Mouse (Mus musculus) embryonic facial prominence, embryonic 14.5 days (tissue): ENCODE measurements around the gene Med12l. TPM values are rescaled to one million over a fixed set of nuclear protein-coding genes. Genes with fewer than 3 reads are reported as not detected.
"Not testable (repeated sequence)": the region's sequence is repeated elsewhere in the genome, so short reads cannot be mapped to it uniquely, and the experiment has no call there.

Experiments
- ATAC-seq: fragments of 200-750 bp; cut with Nextera tagmentation; 2 replicates; pipeline ENCODE4 v1.8.0; 2017; ENCODE audit warnings: low read depth, moderate number of reproducible peaks, moderate TSS enrichment
- DNase-seq: peaks from one replicate; pipeline ENCODE4 v3.0.0-alpha.2; 2015; ENCODE audit warnings: low spot score
- H3K27ac ChIP-seq: fragments of 300-500 bp; sonication (generic); replicated peaks from 2 replicates; pipeline ENCODE4 v1.5.1; 2014; ENCODE audit warnings: low read depth, mild to moderate bottlenecking, low read length, moderate library complexity
- H3K27me3 ChIP-seq: fragments of 300-500 bp; sonication (generic); replicated peaks from 2 replicates; pipeline ENCODE4 v1.6.1; 2014; ENCODE audit warnings: low read length; ENCODE audit not compliant: control insufficient read depth, insufficient read depth
- H3K36me3 ChIP-seq: fragments of 300-500 bp; sonication (generic); 2 replicates; pipeline ENCODE4 v1.6.1; 2014; ENCODE audit warnings: low read length, mixed read lengths; ENCODE audit not compliant: control insufficient read depth, insufficient read depth
- H3K4me1 ChIP-seq: fragments of 300-500 bp; sonication (generic); 2 replicates; pipeline ENCODE4 v1.6.1; 2014; ENCODE audit warnings: antibody characterized with exemption, low read length; ENCODE audit not compliant: control insufficient read depth, insufficient read depth
- H3K4me2 ChIP-seq: fragments of 300-500 bp; sonication (generic); 2 replicates; pipeline ENCODE4 v1.6.1; 2014; ENCODE audit warnings: low read depth, mild to moderate bottlenecking, low read length, moderate library complexity, mixed read lengths
- H3K4me3 ChIP-seq: fragments of 300-500 bp; sonication (generic); 2 replicates; pipeline ENCODE4 v1.5.1; 2014; ENCODE audit warnings: low read depth, mild to moderate bottlenecking, low read length
- H3K9ac ChIP-seq: fragments of 300-500 bp; sonication (generic); 2 replicates; pipeline ENCODE4 v1.6.1; 2014; ENCODE audit warnings: low read depth, mild to moderate bottlenecking, low read length, moderate library complexity, mixed read lengths
- H3K9me3 ChIP-seq: fragments of 300-500 bp; sonication (generic); 2 replicates; pipeline ENCODE4 v1.6.1; 2016; ENCODE audit warnings: low read length; ENCODE audit not compliant: control insufficient read depth
- WGBS: fragments of 180-500 bp; shearing (Covaris S2); extraction: QIAGEN DNeasy Blood & Tissue Kit; methylation state at CpG from one replicate; pipeline ENCODE4 v1.1.7; 2014; 5-methylcytosine and 5-hydroxymethylcytosine counted together
- polyA plus RNA-seq: library from polyadenylated mRNA; unstranded; fragments of >200 nt; fragmentation: Nextera tagmentation; extraction: Ambion mirVana; gene quantifications from 2 replicates; pipeline ENCODE4 v1.2.1, GENCODE M21; 2014

Gene Med12l
- polyA plus RNA-seq, 1 experiment from 2014 or later = 3.3 TPM

DNA sequence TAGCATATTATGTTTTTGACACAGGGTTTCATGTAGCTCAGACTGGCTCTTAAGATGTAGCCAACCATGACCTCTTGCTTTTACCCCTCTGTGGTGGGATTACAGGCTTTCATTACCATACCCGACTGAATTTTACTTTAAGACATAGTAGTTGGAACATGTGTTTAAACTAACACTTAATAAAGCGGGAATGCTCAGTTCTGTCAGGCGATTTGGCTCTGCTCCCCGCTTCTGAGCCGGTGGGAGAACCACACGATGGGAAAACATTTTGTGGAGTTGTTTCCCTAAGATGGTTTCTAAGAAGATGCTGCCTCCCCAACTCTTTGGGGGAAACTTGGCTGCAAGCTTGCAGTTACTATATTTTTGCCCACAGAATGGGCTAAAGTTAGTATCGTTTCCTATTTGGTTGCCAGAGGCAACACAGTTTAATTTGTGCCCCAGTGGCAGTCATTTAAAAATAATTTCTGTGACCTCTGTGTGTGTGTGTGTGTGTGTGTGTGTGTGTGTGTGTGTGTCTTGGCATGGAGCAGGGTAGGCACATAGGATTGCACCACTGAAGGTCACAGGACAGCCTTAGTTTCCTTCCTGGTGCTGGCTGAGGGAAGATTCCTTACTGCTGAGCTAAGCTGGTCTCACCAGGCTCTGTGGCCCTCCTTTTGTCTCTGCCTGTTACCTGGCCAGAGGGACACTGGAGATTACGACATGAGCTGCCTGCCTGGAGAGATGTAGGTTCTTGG is 61.1 kb downstream of the Med12l start:
- Histone ChIP-seq H3K27ac (no peak overlapping the region), H3K4me3 (no peak overlapping the region), H3K9me3 (no peaks in the 10 kb centered on the region), H3K9ac (no peak overlapping the region), H3K4me2 (no peak overlapping the region), H3K4me1 (0 out of 2 replicates have a peak, but pooled peaks cover 5% of the 10 kb centered on the region), H3K27me3 (no peaks in the 10 kb centered on the region), H3K36me3 (no peaks in the 10 kb centered on the region)
- WGBS = 71% methylated on average over 8 of the region's 8 CpGs
- DNase-seq (peak; percentile 20), ATAC-seq (0 out of 2 replicates have a peak, but pooled peaks have one; percentile 44)

GRCm38 (mm10) chr3:59069071-59069470 is 63.4 kb downstream of the Med12l start:
- WGBS = 79% methylated on average over 1 of the region's 1 CpGs
- not testable (repeated sequence) for H3K4me2 ChIP-seq, H3K9ac ChIP-seq, DNase-seq, H3K27me3 ChIP-seq, H3K27ac ChIP-seq, ATAC-seq, H3K4me1 ChIP-seq, H3K4me3 ChIP-seq, H3K9me3 ChIP-seq, H3K36me3 ChIP-seq

DNA sequence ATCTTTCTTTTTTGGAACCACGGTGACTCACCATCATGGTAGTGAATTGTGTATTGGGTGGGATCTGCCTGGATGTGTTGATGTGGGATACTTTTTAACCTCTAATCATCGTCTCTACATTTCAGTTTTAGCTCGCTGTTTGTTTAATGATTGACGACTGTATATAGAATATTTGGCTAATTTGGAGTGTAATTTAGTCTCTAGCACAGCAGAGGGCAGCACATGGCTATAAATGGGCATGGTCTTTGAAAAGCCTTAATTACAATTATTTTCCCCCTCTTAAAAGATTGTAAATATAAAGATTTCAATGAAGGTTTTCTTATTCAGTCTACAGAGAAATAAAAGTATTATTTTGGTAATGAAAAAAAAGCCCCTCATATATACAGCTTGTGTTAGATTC is 71.7 kb downstream of the Med12l start:
- H3K4me2 ChIP-seq = no peak overlapping the region
- H3K4me3 ChIP-seq = no peak overlapping the region
- DNase-seq (no peak), ATAC-seq (no peak)
- peaks cover 9% of the 10 kb centered on the region for H3K4me1 ChIP-seq
- 52% methylated on average over 4 of the region's 4 CpGs for WGBS
- H3K36me3 ChIP-seq = no peaks in the 10 kb centered on the region
- H3K9me3 ChIP-seq = no peaks in the 10 kb centered on the region
- H3K27ac ChIP-seq = no peak overlapping the region
- no peaks in the 10 kb centered on the region for H3K27me3 ChIP-seq
- H3K9ac ChIP-seq = no peak overlapping the region

DNA sequence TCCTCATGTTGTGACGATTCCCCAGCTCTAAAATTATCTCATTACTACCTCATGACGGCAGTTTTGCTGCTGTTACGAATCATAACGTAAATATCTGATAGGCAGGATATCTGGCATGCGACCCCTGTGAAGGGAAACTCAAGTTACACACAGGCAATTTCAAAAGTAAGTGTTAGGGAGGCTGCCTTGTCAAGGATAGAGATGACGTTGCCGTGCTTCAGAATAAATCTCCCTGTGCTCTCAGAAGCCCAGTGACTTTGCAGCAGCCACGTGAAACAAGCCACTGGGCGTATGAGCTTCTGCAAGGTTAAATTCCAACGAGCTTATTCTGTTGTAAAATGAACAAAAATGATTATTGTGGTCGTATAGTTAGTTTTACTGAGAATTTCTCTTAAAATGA is 73.0 kb downstream of the Med12l start:
- WGBS = 60% methylated on average over 11 of the region's 11 CpGs
- Histone ChIP-seq H3K27me3 (no peaks in the 10 kb centered on the region), H3K4me1 (peaks cover 9% of the 10 kb centered on the region), H3K9ac (no peak overlapping the region), H3K4me2 (no peak overlapping the region), H3K27ac (no peak overlapping the region), H3K4me3 (no peak overlapping the region), H3K36me3 (no peaks in the 10 kb centered on the region), H3K9me3 (no peaks in the 10 kb centered on the region)
- DNase-seq = no peak
- no peak for ATAC-seq

- H3K27ac ChIP-seq = no peak overlapping the region
- no peak overlapping the region for H3K4me2 ChIP-seq
- no peak overlapping the region for H3K9ac ChIP-seq
- DNase-seq (peak; percentile 83), ATAC-seq (no peak)
- no peaks in the 10 kb centered on the region for H3K36me3 ChIP-seq
- no peaks in the 10 kb centered on the region for H3K9me3 ChIP-seq
- H3K4me1 ChIP-seq = peaks cover 9% of the 10 kb centered on the region
- H3K27me3 ChIP-seq = no peaks in the 10 kb centered on the region
- no peak overlapping the region for H3K4me3 ChIP-seq
- WGBS = 35% methylated on average over 4 of the region's 4 CpGs
Observed at GRCm38 (mm10) chr3:59079327-59079726, 73.7 kb downstream of the Med12l start.

DNA sequence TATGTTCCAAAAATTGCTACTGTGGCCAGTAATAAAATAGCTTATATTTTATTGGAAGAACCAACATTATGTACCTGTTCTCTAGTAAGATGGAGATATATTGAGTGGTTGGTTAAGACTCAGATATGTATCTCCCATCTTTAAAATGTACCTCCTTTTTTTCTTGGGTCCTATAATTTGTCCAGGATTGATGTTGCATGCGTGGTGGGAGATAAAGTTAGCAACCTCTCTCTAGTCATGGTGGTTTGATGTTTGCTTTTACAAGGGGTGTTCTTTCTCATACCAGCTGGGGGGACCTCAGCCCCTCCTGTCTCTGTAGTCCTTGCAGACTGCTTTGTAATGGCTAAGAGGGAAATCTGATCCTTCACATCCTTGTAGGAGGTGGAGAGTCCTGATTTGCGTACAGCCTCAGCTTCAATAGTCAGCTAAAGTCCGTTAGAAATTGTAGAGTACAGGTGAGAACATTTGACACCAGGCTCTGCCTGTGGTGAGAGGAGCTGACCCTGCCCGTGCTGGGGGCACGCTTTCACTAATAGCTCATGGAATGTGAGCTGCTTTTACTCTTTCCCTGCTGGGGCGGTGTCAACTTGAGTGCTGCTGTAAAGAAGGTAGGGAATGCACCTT is 74.8 kb downstream of the Med12l start:
- ATAC-seq (peak; percentile 76; the same call in 1 of the 2 replicates), DNase-seq (peak; percentile 31)
- H3K9ac ChIP-seq = no peak overlapping the region
- H3K36me3 ChIP-seq = no peaks in the 10 kb centered on the region
- peaks cover 9% of the 10 kb centered on the region for H3K4me1 ChIP-seq
- no peak overlapping the region for H3K4me2 ChIP-seq
- H3K4me3 ChIP-seq = no peak overlapping the region
- H3K27ac ChIP-seq = no peak overlapping the region
- H3K9me3 ChIP-seq = no peaks in the 10 kb centered on the region
- 13% methylated on average over 6 of the region's 6 CpGs for WGBS
- H3K27me3 ChIP-seq = no peaks in the 10 kb centered on the region

DNA sequence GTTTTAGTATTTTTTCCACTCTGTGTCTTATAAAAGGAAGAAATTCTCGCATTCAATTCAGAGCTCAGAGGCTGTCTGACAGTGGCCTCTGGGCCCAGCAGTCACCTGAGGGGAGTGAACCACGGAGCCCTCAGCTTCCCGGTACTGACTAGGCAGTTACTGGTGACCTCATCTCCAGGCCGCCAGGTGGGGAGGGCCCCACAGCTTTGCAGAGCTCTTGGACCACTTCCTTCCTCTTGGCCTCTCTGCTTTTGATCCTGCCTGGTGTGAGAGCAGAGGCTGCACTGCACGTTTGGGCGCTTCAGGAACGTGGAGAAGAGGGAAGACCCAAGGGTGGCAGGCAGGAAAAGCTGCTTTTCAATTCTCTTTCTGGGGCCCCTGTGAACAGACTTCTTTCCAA is 75.3 kb downstream of the Med12l start:
- peaks cover 9% of the 10 kb centered on the region for H3K4me1 ChIP-seq
- 11% methylated on average over 7 of the region's 7 CpGs for WGBS
- no peak overlapping the region for H3K27ac ChIP-seq
- ATAC-seq (peak; percentile 85), DNase-seq (peak; percentile 36)
- H3K9ac ChIP-seq = no peak overlapping the region
- H3K9me3 ChIP-seq = no peaks in the 10 kb centered on the region
- H3K36me3 ChIP-seq = no peaks in the 10 kb centered on the region
- no peaks in the 10 kb centered on the region for H3K27me3 ChIP-seq
- no peak overlapping the region for H3K4me3 ChIP-seq
- no peak overlapping the region for H3K4me2 ChIP-seq

DNA sequence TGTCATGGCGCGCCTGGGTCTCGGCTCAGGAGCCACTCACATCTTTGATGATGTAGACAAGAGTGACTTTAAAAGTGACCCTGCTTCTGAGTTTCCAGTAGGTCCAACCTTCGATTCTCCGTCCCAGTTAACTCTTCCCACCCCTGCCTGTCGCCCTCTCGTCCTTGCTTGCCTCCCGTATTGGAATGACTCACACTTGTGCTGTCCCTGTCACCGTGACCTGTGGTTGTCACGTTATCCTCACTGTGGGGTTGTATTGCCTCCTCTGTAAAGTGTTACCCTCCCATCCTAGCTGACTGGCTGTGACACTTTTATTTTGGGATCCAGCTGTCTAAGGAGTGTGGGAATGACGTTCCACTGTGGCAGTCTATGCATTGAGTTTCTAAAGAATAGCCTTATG is 87.1 kb downstream of the Med12l start:
- Histone ChIP-seq H3K9ac (no peak overlapping the region), H3K36me3 (no peaks in the 10 kb centered on the region), H3K4me3 (no peak overlapping the region), H3K4me2 (no peak overlapping the region), H3K27ac (no peak overlapping the region), H3K9me3 (no peaks in the 10 kb centered on the region), H3K27me3 (no peaks in the 10 kb centered on the region), H3K4me1 (no peaks in the 10 kb centered on the region; the same call in 1 of the 2 replicates)
- 71% methylated on average over 11 of the region's 11 CpGs for WGBS
- DNase-seq (no peak), ATAC-seq (no peak)

DNA sequence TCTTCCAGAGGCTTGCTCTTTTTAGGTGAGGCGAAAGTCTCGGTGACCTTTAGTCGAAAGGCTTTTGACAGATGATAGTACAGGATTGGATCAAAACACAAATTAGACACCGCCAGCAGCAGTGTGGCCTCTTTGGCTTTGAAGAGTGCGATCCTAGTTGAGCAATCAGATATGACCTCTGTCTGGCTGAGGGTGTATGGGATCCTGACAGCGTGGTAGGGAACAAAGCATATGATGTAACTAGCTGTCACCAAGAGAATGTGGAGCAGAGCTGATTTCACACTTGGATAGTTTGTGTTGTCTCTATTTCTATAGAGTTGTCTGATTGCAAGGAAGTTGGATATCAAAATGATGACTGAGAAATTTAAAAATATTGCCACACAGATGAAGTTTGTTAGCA is 91.8 kb downstream of the Med12l start:
- WGBS = 71% methylated on average over 6 of the region's 6 CpGs
- Histone ChIP-seq H3K4me3 (no peak overlapping the region), H3K9me3 (no peaks in the 10 kb centered on the region), H3K27ac (no peak overlapping the region), H3K36me3 (no peaks in the 10 kb centered on the region), H3K4me1 (no peaks in the 10 kb centered on the region; the same call in 1 of the 2 replicates), H3K27me3 (no peaks in the 10 kb centered on the region), H3K4me2 (no peak overlapping the region), H3K9ac (no peak overlapping the region)
- ATAC-seq = no peak
- DNase-seq = no peak
